Mouse (Mus musculus) midbrain, postnatal 0 days (tissue): ENCODE data around the gene Uck2. TPM values are rescaled to one million over a fixed set of nuclear protein-coding genes. Genes with fewer than 3 reads are reported as not detected.

Experiments used
- ATAC-seq: fragments of 200-750 bp; cut with Nextera tagmentation; 2 replicates; pipeline ENCODE4 v1.8.0; 2017; ENCODE audit warnings: moderate number of reproducible peaks, mild to moderate bottlenecking, moderate TSS enrichment, moderate library complexity; ENCODE audit not compliant: low FRiP score
- DNase-seq: peaks from one replicate; pipeline ENCODE4 v3.0.0-alpha.2; 2015; ENCODE audit warnings: low spot score
- H3K27ac ChIP-seq: fragments of 300-500 bp; sonication (generic); 2 replicates; pipeline ENCODE4 v1.5.1; 2014; ENCODE audit warnings: low read depth, mild to moderate bottlenecking, low read length, mixed read lengths
- H3K27me3 ChIP-seq: fragments of 300-500 bp; sonication (generic); 2 replicates; pipeline ENCODE4 v1.6.1; 2014; ENCODE audit warnings: low read length, control low read depth, mixed read lengths; ENCODE audit not compliant: insufficient read depth
- H3K36me3 ChIP-seq: fragments of 300-500 bp; sonication (generic); 2 replicates; pipeline ENCODE4 v1.6.1; 2014; ENCODE audit warnings: low read length, control low read depth, mixed read lengths; ENCODE audit not compliant: insufficient read depth
- H3K4me1 ChIP-seq: fragments of 300-500 bp; sonication (generic); 2 replicates; pipeline ENCODE4 v1.6.1; 2014; ENCODE audit warnings: mild to moderate bottlenecking, control low read depth, antibody characterized with exemption, low read length, mixed read lengths; ENCODE audit not compliant: insufficient read depth
- H3K4me2 ChIP-seq: fragments of 300-500 bp; sonication (generic); 2 replicates; pipeline ENCODE4 v1.6.1; 2014; ENCODE audit warnings: low read depth, mild to moderate bottlenecking, low read length, mixed read lengths; ENCODE audit not compliant: poor library complexity, severe bottlenecking
- H3K4me3 ChIP-seq: fragments of 300-500 bp; sonication (generic); 2 replicates; pipeline ENCODE4 v1.5.1; 2014; ENCODE audit warnings: low read depth, mild to moderate bottlenecking, low read length, moderate library complexity
- H3K9ac ChIP-seq: fragments of 300-500 bp; sonication (generic); replicated peaks from 2 replicates; pipeline ENCODE4 v1.6.1; 2014; ENCODE audit warnings: mild to moderate bottlenecking, low read length, moderate library complexity, mixed read lengths; ENCODE audit not compliant: poor library complexity, severe bottlenecking
- H3K9me3 ChIP-seq: fragments of 300-500 bp; sonication (generic); 2 replicates; pipeline ENCODE4 v1.6.1; 2016; ENCODE audit warnings: low read length, control low read depth
- CTCF ChIP-seq: IDR thresholded peaks from 2 replicates; pipeline ENCODE4 v1.5.1; 2016; ENCODE audit warnings: antibody characterized with exemption, mild to moderate bottlenecking
- WGBS: fragments of 180-500 bp; shearing (Covaris S2); extraction: QIAGEN DNeasy Blood & Tissue Kit; methylation state at CpG from one replicate; pipeline ENCODE4 v1.1.7; 2014; 5-methylcytosine and 5-hydroxymethylcytosine counted together
- polyA plus RNA-seq: library from polyadenylated mRNA; unstranded; fragments of >200 nt; fragmentation: Nextera tagmentation; extraction: Ambion mirVana; gene quantifications from 2 replicates; pipeline ENCODE4 v1.2.1, GENCODE M21; 2015
- total RNA-seq: library from RNA; depleted of rRNA; stranded (reverse); fragments of >200 nt; gene quantifications from 2 replicates; pipeline ENCODE4 v1.2.3, GENCODE M21; 2014

Uck2 gene
- total and polyA plus RNA-seq, 2 experiments from 2014 or later = 42.7 to 74.2 TPM

GRCm38 (mm10) chr1:167308261-167309054 is 23.3 kb upstream of the Uck2 start, which contains the start of gene Tmco1:
Tmco1 (plus strand) TSS chr1:167308378.
- Histone ChIP-seq H3K4me3 (peak within 1 kb of the TSS; percentile 77), H3K27me3 (no peaks in the 10 kb centered on the region), H3K9ac (peak within 1 kb of the TSS; percentile 95), H3K27ac (peak within 1 kb of the TSS; percentile 96), H3K4me2 (peak within 1 kb of the TSS; percentile 81), H3K4me1 (no peaks in the 10 kb centered on the region; the same call in 1 of the 2 replicates), H3K9me3 (no peaks in the 10 kb centered on the region), H3K36me3 (peaks cover 3% of the 10 kb centered on the region)
- peak; percentile 98 for DNase-seq
- peak; percentile 47 for TF ChIP-seq CTCF
- peak; percentile 98 for ATAC-seq
- under 1% methylated on average over 74 of the region's 82 CpGs for WGBS

- Histone ChIP-seq H3K4me1 (no peaks in the 10 kb centered on the region; the same call in 1 of the 2 replicates), H3K27ac (no peak overlapping the region), H3K27me3 (no peaks in the 10 kb centered on the region), H3K9ac (no peak overlapping the region), H3K36me3 (peaks cover 3% of the 10 kb centered on the region), H3K9me3 (no peaks in the 10 kb centered on the region), H3K4me2 (peak overlapping the region; percentile 81), H3K4me3 (peak overlapping the region; percentile 77)
- WGBS = 72% methylated on average over 11 of the region's 11 CpGs
- DNase-seq (no peak), ATAC-seq (no peak)
- no peak for TF ChIP-seq CTCF
These were observed 22.6 kb upstream of the Uck2 start for GRCm38 (mm10) chr1:167307674-167308073.

- DNase-seq = no peak
These were observed 21.5 kb upstream of the Uck2 start for GRCm38 (mm10) chr1:167306451-167307240.

GRCm38 (mm10) chr1:167305501-167306137 is 20.5 kb upstream of the Uck2 start:
- Histone ChIP-seq H3K36me3 (no peaks in the 10 kb centered on the region), H3K27ac (no peak overlapping the region), H3K4me2 (no peak overlapping the region), H3K4me1 (no peaks in the 10 kb centered on the region; the same call in 1 of the 2 replicates), H3K9me3 (no peaks in the 10 kb centered on the region), H3K9ac (no peak overlapping the region), H3K4me3 (no peak overlapping the region), H3K27me3 (no peaks in the 10 kb centered on the region)
- WGBS = 64% methylated on average over 7 of the region's 7 CpGs
- DNase-seq (no peak), ATAC-seq (no peak)
- TF ChIP-seq CTCF = no peak

More at GRCm38 (mm10) chr1:167306451-167307240, 21.5 kb upstream of the Uck2 start:
- H3K27me3 ChIP-seq = no peaks in the 10 kb centered on the region
- H3K9ac ChIP-seq = no peak overlapping the region
- H3K36me3 ChIP-seq = no peaks in the 10 kb centered on the region; the same call in 1 of the 2 replicates
- ATAC-seq = no peak
- H3K4me3 ChIP-seq = no peak overlapping the region
- no peaks in the 10 kb centered on the region for H3K9me3 ChIP-seq
- 74% methylated on average over 5 of the region's 5 CpGs for WGBS
- peak; percentile 60 for TF ChIP-seq CTCF
- H3K27ac ChIP-seq = no peak overlapping the region
- no peak overlapping the region for H3K4me2 ChIP-seq
- H3K4me1 ChIP-seq = no peaks in the 10 kb centered on the region; the same call in 1 of the 2 replicates

- no peaks in the 10 kb centered on the region for H3K4me1 ChIP-seq
- no peak for ATAC-seq
- no peak overlapping the region for H3K27ac ChIP-seq
- no peaks in the 10 kb centered on the region for H3K9me3 ChIP-seq
- no peak for DNase-seq
- no peak overlapping the region for H3K4me3 ChIP-seq
- TF ChIP-seq CTCF = no peak
- H3K9ac ChIP-seq = no peak overlapping the region
- H3K27me3 ChIP-seq = no peaks in the 10 kb centered on the region
- H3K36me3 ChIP-seq = no peaks in the 10 kb centered on the region
- 86% methylated on average over 2 of the region's 2 CpGs for WGBS
- no peak overlapping the region for H3K4me2 ChIP-seq
These were observed 15.0 kb upstream of the Uck2 start for GRCm38 (mm10) chr1:167300122-167300521.
